Mouse (Mus musculus) frontal cortex, adult 2 months (tissue): ENCODE measurements at regions not wholly inside any gene's neighbourhood (a gene's known extent, or its start where the extent isn't known, plus 50 kb on each side); places are given as distances from the start of the nearest gene placed in this dataset.

Experiments
- DNase-seq, 2 experiments: peaks; one replicate each; pipeline ENCODE4 v3.0.0; 2022; ENCODE audit warnings: low spot score in 1 of 2; ENCODE audit errors: extremely low spot score in 1 of 2

DNA sequence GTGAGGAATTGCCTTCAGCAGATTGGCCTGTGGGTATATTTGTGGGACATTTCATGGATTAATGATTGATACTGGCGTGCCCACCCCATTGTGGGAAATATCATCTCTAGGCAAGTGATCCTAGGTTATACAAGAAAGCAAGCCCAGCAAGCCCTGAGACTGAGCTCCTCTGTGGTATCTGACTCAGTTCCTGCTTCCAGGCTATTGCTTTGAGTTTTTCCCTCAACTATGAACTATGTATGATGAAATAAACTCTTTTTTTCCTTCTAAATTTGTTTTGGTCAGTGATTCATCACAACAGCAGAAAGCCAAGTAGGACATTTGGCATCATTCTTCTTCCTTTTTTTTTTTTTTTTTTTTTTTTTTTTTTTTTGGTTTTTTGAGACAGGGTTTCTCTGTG lies 119.8 kb downstream of the Tbr1 start:
- DNase-seq = no peak

DNA sequence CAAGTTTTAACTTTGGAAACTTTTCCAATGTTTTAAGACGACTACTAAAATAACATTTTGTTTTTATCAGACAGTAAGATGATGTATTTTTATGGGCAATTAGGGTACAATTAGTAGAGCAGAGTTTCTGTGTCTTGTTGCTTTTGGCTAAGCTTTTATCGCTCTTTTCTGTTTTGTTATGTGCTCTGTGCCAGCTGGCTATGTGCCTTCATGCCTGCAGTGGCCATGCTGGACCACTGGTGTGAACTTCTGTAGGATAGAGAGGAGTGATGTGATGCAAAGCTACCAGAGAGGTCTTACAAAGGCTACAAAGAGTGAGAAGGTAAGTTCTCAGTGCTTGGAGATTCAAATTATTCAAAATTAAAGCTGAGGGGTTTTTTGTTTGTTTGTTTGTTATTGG lies 108.0 kb upstream of the Slc4a10 start:
- no peak for DNase-seq

DNA sequence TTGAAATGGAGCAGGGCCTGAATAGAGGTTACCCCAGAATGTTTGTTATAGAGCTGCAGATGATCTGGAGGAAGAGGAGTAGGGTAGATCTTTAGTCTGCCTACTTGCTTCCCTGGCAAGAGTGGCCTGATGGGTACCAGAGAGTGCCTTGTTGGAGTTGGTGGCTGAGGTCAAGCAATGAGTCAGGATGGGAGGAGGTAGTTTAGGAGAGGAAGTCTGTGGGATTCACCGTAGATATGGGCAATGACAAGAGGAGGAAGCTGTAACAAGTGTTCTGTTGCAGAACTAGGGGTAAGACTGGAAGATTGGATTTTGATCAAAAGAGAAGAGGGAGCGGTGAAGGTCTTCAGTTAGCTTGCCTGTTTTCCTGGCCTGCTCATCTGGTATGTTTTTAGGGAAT lies 80.3 kb upstream of the Slc4a10 start:
- DNase-seq = no peak

DNA sequence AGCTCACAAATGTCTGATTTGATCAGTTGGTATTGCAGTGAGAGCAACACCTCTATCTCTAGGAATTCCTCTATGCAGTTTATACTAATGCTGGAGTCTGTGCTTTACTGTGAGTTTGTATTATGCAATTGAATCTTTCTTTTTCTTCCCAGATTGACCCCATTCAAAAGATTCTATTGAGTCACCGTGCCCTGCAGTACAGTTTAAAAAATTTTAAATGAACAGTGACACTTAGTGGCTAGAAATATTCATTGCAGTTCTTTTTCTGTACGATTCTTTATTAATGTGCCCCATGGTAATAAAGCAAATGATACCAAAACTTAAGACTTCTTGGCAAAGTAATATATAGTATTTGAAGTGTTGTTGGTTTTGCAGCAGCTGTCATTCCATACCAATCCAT lies 78.5 kb upstream of the Slc4a10 start:
- DNase-seq = peak in 1 of 2 experiments; percentile 61

DNA sequence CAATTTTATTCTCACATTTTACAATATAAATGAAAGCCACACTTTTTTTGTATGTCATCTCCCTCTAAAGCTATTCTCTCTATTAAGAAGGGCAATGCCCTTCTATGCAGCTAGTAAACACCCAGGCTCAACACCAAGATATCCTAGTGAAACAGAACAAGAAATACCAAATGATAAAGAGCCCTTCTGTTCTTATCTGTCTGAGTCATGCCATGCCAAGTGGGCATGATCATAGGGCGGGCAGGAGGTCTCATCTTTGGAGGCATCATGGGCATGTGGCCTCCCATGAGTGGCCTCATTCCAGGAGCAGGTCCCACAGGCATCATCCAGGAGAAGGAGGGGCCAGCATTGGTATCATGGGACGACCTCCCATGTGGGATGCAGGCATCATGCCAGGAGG lies 76.2 kb upstream of the Slc4a10 start:
- no peak for DNase-seq

DNA sequence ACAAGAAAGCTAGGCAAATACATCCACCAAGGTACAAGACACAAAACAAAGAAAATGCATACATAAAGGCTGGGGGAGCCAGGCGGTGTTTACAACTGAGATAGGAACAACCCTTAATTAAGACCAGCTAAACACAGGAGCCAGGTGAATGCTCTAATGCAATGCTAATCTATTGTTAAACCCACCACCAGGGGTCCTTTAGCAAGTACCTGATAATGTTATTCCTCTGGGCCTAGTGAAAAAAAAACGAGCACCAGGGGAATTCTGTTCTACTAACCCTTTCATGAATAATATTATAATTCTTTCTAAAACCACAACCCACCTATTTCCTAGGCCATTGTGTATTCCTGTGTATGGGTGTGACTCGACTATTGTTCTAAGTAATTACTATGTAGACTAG lies 61.5 kb upstream of the Slc4a10 start:
- no peak for DNase-seq

DNA sequence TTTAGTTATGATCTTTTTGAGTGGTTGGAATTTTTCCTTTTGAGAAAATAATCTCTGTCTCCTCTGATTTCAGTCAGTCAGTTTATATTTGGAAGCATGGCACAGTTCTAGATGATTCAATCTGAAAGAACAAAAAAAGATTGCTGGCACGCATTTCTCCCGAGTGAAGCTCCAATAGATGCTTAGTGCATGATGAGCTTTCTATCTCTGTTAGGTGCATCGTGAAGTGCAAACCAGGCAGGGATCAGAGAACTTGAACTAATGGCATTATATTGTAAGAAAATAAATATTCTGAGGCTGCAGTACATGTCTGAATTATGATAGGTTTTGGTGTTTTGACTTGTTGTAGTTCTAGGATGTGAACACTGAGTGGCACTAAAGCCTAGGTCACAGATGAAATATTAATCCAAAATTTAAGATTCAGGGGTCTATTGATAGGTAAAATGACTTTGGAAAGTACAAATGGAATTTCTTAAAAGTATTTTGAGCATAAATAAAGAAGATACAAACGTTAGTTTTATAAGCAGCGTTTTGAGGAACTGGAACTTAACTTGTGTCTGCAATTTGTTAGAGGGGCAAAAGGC lies 59.2 kb upstream of the Slc4a10 start:
- peak; percentile 20 to 75 for DNase-seq
